Mouse (Mus musculus): ENCODE measurements at regions not wholly inside any gene's neighbourhood (a gene's known extent, or its start where the extent isn't known, plus 50 kb on each side); places are given as distances from the start of the nearest gene placed in this dataset.

DNA sequence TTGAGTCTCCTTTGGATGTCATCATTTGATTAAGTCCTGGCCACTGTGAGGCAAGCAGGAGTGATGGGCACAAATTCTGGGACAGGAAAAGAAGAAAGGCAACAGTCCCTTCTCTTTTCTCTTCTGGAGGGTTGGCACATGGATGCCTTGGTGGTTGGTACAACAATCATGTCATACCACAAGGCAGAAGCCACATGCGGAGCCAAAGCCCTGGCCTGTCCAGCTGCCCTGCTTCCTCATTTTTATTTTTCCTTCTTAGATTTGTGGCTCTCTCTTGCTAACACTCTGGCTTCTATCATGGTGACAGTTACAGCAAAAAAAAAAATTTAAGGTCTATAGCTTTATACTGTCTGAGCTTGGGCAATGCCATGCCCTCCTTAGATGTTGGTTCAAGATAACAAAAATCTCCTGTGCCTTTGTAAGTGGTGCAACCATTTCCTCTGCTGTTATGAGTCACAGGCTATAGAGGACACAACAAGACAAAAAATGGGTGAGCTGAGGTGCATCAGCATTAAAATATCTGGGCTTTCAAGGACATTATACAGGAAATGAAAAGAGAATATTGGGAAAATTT, 158.2 kb downstream of the Evx1 start:
- ATAC-seq (replicated peaks in 1 of 2; ENCODE audit: insufficient read depth in 1 of 2, low FRiP score in 2 of 2, low TSS enrichment in 1 of 2, low read depth in 1 of 2, poor library complexity in 2 of 2, severe bottlenecking in 2 of 2) = peak; percentile 74 to 76

DNA sequence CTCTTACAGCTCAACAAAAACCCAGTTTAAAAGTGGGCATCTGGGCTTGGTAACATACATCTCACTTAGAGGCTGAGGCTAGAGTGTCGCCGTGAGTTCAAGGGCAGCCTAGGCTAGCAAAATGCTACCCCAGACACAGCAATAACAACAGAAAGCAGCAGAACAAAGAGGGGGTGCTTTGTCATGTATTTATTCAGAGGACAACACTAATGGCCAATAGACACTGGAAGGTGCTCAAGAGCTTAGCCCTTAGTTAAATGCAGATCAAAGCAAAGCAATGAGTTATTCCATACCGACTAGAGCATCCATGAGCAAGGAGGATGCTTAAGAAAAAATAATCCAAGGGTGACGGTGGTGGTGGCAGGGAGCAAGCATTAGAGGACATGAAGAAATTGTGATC, 158.7 kb downstream of the Evx1 start:
- ATAC-seq (replicated peaks in 1 of 2; ENCODE audit: insufficient read depth in 1 of 2, low FRiP score in 2 of 2, low TSS enrichment in 1 of 2, low read depth in 1 of 2, poor library complexity in 2 of 2, severe bottlenecking in 2 of 2) = no peak

DNA sequence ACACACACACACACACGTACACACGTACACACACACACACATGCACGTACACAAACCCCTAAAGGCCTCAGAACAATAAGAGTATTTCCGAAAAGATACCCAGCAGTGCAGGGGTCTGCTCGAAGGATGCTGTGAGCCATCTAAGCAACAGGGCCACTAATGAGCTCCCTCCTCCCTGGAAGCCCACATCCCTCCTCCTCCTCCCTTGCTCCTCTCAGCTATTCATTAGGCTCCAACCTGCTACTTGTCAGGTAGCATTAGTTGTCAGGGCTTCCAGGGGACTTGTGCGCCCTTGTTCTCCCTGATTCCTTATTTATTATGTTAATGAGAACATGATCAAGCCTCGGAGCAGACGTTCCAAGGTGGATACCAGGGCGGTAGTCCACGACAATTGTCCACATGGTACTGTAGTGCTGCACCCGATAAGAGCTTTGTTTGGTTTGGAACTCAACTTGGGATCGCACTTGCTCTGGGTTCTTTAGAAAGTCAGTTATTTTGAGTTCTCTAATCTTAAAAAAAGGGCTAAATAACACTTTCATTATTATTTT, 159.8 kb downstream of the Evx1 start:
- no peak for ATAC-seq (replicated peaks in 1 of 2; ENCODE audit: insufficient read depth in 1 of 2, low FRiP score in 2 of 2, low TSS enrichment in 1 of 2, low read depth in 1 of 2, poor library complexity in 2 of 2, severe bottlenecking in 2 of 2)

DNA sequence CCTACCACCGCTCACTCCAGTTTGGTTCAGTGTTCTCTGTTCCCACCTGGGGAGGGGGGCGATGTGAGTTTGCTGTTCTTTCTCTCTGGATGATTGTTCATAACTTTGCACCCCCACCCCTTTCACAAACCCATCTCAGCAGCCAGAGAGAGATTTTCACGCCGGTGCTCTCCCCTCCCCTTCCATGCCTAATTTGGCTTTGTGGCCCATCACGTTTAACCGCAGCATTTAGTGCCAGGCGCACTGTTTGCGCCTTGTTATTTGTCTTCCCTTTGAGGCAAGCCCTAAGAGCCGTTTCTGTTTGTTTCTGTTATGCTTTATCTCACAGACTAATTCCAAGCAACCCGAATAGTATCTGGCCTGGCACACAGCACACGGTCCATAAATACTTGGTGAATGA, 160.6 kb downstream of the Evx1 start:
- ATAC-seq (replicated peaks in 1 of 2; ENCODE audit: insufficient read depth in 1 of 2, low FRiP score in 2 of 2, low TSS enrichment in 1 of 2, low read depth in 1 of 2, poor library complexity in 2 of 2, severe bottlenecking in 2 of 2) = peak in 1 of 2 experiments; percentile 47; a peak in 1 of 4 replicates

DNA sequence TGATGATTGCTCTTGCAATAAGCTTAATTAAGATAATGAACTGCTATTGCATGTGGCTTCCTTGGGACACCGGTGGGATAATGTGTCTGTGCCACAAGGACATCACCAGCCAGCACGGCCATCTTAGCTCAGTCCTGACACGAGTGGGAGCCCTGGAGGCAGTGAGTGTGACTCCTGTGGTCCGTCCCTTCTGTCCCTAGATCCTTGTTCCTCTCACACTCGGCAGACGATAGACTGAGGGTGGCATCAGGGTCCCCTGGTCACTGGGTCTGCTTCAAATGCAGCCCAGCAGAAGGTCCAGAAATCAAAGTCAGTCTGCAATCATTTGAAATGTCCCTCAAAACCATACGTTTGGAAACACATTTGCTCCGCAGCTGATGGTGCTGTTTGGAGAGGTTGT, 162.4 kb downstream of the Evx1 start:
- ATAC-seq (replicated peaks in 1 of 2; ENCODE audit: insufficient read depth in 1 of 2, low FRiP score in 2 of 2, low TSS enrichment in 1 of 2, low read depth in 1 of 2, poor library complexity in 2 of 2, severe bottlenecking in 2 of 2) = no peak

DNA sequence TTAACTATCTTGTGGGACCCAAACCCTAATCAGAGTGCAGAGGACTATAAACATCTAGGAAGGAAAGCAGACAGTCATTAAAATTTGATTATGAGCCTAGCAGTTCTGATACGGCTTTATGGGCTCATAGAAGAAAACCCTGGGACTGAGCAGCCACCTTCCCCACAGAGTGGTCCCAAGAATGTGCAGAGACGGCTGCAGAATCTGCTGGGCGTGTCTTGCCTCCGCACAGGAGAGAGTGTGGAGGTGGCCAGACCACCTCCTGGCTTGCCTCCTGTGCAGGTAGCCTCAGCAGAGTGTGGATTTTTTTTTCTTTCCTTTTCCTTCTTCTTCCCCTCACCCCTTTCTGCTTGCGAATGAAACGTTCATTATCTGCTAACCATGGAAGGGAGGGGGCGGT, 163.3 kb downstream of the Hibadh start:
- no peak for ATAC-seq (replicated peaks in 1 of 2; ENCODE audit: insufficient read depth in 1 of 2, low FRiP score in 2 of 2, low TSS enrichment in 1 of 2, low read depth in 1 of 2, poor library complexity in 2 of 2, severe bottlenecking in 2 of 2)

DNA sequence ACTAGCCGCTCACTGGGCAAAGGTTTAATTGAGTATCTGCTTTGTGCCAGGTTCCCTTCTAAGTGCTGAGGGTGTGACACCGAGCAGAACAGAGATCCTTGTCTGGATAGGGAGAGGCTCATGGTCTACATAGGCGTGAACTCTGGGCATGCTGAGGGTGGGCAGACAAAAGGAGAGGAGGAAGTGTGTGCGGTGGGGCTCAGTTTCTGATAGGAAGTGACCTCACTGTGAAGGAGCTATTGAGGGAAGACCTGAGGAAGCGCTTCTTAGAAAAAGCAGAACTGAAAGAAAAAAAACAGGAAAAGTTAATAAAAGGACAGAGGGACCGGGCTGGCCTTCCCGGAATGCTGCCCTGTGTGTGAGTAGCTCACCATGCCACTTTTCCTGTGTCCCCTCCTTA, 162.8 kb downstream of the Hibadh start:
- peak; percentile 76 to 88 for ATAC-seq (replicated peaks in 1 of 2; ENCODE audit: insufficient read depth in 1 of 2, low FRiP score in 2 of 2, low TSS enrichment in 1 of 2, low read depth in 1 of 2, poor library complexity in 2 of 2, severe bottlenecking in 2 of 2)

DNA sequence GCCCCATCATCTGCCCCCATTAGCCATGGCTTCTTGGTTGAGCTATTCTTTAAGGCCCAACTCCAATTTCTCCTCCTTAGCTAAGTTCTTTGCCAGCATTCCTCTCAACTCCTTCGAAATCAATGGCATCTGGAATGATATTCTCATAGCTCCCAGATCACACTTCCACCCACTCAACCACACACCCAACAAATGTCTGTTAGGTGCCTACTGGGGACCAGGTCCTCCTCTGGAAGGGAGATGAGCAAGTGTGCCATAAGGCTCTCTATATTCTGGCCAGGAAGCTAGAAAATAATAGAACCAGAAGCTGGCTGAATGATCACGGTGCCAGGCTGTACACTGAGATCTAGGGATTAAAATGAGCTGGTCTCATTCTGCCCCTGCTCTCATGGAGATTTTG, 161.6 kb downstream of the Hibadh start:
- ATAC-seq (replicated peaks in 1 of 2; ENCODE audit: insufficient read depth in 1 of 2, low FRiP score in 2 of 2, low TSS enrichment in 1 of 2, low read depth in 1 of 2, poor library complexity in 2 of 2, severe bottlenecking in 2 of 2) = no peak

DNA sequence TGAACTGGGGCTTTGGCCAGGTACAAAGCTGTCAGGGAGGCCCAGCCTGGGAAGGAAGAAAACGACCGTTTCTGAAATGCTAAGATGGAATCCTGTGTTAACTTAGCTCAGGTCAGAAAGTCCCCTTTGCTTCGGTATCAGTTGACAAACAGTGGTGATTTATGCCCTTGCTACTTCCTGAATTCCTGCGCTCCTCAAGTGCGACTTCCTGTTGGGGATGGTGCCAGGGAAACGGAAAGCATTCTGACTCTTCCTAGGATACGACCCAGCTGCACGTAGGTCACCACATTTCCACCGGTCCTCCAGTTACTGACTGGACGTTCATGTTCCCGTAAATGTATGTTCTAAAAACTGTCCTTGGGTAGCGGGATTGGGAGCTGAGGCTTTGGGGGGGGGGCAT, 161.0 kb downstream of the Hibadh start:
- no peak for ATAC-seq (replicated peaks in 1 of 2; ENCODE audit: insufficient read depth in 1 of 2, low FRiP score in 2 of 2, low TSS enrichment in 1 of 2, low read depth in 1 of 2, poor library complexity in 2 of 2, severe bottlenecking in 2 of 2)

DNA sequence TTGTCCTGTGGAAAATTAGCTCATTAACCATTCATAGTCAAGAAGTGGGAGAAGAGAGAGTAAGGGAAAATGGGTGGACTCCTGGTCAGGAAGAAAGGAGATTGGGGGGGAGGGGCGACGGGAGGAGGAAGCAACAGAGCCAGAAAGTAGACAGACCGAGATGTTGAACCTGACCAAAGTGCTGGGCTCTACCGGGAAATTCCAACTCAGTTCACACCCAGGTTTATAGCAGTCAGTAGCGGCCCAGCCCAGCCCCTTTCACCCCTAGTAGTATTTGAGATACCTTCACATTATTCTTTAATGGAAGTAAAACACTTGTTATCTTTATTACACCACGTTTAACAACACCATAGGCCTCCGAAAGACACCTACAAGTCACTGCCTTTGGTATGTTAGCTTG, 158.2 kb downstream of the Hibadh start:
- ATAC-seq (replicated peaks in 1 of 2; ENCODE audit: insufficient read depth in 1 of 2, low FRiP score in 2 of 2, low TSS enrichment in 1 of 2, low read depth in 1 of 2, poor library complexity in 2 of 2, severe bottlenecking in 2 of 2) = no peak

DNA sequence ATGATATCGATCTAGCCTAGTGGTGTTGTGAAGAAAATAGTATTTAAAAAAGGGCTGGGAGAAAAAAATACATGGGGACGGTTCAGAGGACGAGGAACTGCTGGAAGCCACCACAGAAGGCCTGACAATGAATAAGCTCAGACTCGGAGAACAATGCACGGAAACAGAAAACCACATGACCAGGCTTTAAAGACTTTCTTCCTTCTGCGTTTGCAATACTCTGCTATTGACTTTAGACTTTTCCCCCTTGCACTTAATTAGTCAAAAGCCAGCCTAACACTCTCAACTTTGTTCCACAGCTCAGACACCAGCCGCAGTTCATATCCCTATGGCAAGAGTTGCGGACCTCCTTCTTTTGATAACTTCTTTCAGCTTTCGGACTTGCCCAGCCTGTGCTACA, 154.0 kb downstream of the Hibadh start:
- peak in 1 of 2 experiments; percentile 27; a peak in 1 of 4 replicates for ATAC-seq (replicated peaks in 1 of 2; ENCODE audit: insufficient read depth in 1 of 2, low FRiP score in 2 of 2, low TSS enrichment in 1 of 2, low read depth in 1 of 2, poor library complexity in 2 of 2, severe bottlenecking in 2 of 2)

DNA sequence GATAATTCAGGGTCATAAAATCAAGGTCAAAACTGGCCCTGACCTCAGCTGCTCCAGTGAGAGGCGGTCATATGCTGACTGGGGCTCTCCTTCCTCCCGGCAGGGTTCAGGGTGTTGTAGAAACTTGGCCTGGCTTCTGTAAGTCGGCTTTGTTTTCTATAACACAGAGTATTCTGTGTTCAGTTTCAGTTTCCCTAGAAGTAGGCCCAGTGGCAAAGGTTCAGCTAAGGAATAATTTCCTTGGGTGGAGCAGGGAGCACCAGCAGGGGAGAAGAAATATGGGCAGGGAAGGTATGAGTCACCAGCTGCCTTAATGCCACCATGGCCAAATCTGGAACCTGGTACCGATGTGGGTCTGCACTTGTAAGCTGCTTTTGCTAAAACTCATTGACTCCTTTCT, 153.5 kb downstream of the Hibadh start:
- ATAC-seq (replicated peaks in 1 of 2; ENCODE audit: insufficient read depth in 1 of 2, low FRiP score in 2 of 2, low TSS enrichment in 1 of 2, low read depth in 1 of 2, poor library complexity in 2 of 2, severe bottlenecking in 2 of 2) = no peak

DNA sequence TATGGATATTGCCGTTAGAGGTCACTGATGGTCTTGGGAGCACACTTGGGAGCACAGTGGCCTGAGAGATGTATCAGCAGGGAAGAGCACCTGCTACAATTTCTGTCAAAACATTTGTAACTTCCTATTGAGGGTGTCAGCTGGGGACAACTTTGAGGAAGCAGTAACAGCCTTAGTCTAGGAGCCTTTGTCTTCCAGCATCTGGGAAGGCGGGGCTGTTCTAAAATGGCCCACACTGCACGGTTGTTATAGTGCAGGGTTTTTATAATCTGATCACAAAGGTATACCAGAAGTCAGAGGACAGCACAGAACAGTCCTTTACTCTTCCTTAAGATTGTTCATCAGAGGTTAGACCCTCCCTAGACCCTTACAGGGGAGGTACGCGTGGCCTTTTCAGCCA, 152.3 kb downstream of the Hibadh start:
- no peak for ATAC-seq (replicated peaks in 1 of 2; ENCODE audit: insufficient read depth in 1 of 2, low FRiP score in 2 of 2, low TSS enrichment in 1 of 2, low read depth in 1 of 2, poor library complexity in 2 of 2, severe bottlenecking in 2 of 2)

DNA sequence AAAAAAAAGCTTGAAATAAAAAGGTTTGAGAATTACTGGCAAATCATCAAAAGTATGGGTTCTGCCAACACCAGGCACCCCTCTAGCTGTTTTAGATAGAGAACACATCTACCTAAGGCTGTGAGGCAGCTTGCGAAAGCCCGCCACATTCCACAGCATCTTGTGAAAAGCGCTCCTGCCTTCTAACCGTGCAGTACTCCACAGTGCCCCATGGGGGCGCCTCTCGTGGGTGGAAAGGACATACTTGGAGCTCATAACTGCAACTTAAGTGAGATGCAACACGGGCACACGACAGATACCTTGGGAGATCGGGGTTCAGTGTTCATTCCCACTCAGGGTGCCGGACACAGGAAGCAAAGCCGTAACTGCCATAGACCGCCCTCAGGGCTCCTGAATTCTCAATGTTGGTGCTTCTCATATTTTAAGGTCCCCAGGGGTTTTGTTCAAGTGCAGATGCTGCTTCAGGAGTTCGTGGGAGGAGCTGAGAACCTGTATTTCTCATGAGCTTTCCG, 149.9 kb downstream of the Hibadh start:
- no peak for ATAC-seq (replicated peaks in 1 of 2; ENCODE audit: insufficient read depth in 1 of 2, low FRiP score in 2 of 2, low TSS enrichment in 1 of 2, low read depth in 1 of 2, poor library complexity in 2 of 2, severe bottlenecking in 2 of 2)

DNA sequence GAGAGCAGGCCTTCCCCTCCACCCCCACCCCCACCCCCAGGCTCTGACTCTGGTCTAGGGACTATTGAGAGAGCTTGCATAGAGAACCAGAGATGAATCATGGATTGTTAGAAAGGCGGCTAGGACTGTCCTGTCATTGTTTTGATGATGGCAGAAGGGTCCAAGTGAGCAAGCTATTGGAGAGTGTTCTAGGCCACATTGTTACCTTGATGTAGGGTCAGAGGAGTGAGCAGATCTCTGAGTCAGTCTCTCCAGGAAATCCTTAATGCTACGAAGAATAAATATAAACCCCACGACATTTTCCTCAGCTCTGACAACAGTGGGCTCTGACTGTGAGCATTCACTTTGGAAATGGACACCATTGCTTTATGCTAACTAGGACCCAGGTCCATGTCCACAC, 144.9 kb downstream of the Hibadh start:
- ATAC-seq (replicated peaks in 1 of 2; ENCODE audit: insufficient read depth in 1 of 2, low FRiP score in 2 of 2, low TSS enrichment in 1 of 2, low read depth in 1 of 2, poor library complexity in 2 of 2, severe bottlenecking in 2 of 2) = no peak

DNA sequence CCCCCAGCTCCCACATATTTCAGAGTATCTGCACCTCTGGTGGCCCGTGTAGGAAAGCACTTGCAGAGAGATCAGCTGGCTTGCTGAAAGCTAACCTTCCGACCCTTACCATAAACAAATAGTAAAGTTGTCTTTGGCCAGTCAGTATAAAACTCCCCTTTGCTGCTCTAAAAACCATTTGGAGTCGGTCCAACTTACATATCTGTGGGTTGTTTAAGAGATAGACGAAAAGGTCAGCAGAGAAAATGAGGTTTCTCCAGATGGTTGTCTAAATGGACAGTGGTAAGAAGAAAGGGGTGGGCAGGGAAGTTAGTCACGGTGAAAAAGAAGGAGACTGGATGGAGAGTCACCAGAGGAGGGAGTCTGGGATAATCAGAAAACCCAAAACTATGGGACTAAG, 144.3 kb downstream of the Hibadh start:
- no peak for ATAC-seq (replicated peaks in 1 of 2; ENCODE audit: insufficient read depth in 1 of 2, low FRiP score in 2 of 2, low TSS enrichment in 1 of 2, low read depth in 1 of 2, poor library complexity in 2 of 2, severe bottlenecking in 2 of 2)

All from hematopoietic stem cell, adult 5-6 weeks (primary cell).